Mouse (Mus musculus) thymus, adult 2 months (tissue): ENCODE measurements around the gene Slc22a1.

Source experiments
- CTCF ChIP-seq: fragments of 200-500 bp; IDR thresholded peaks from 2 replicates; pipeline ENCODE4 v1.5.1; 2012; ENCODE audit warnings: mild to moderate bottlenecking, control low read depth, low read length, moderate library complexity, borderline replicate concordance; ENCODE audit not compliant: control insufficient read depth, poor library complexity, insufficient read depth; ENCODE audit errors: extremely low read depth
- POLR2A ChIP-seq: fragments of 200-500 bp; IDR thresholded peaks from 2 replicates; pipeline ENCODE4 v1.6.1; 2012; ENCODE audit warnings: mild to moderate bottlenecking, low read length, control low read depth, moderate library complexity; ENCODE audit not compliant: control insufficient read depth, poor library complexity, insufficient read depth; ENCODE audit errors: extremely low read depth

DNA sequence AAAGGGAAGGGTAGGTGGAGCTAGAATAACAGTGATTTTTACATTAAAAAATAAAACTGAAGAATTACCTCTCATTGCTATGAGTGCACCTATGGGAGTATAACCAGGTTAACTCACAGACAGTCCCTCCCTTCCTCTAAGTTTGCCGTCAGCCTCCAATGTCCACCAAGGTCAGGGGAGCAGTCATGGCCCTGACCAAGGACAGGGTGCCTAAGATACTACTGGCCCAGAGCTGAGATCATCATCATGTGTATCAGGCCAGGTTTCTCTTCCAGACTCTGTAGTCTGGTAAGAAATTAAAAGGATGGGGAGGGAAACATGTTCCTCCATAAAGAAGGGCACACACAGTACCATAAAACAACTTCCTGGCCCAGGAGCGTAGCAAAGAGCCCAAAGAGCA, 35.3 kb upstream of the Slc22a1 start:
- TF ChIP-seq CTCF: no peak
- no peak for TF ChIP-seq POLR2A
